Mouse (Mus musculus) adrenal gland, adult 18-20 months (tissue): Measurements from ENCODE around the gene Arhgap33. TPM values are rescaled to one million over a fixed set of nuclear protein-coding genes. Genes with fewer than 3 reads are reported as not detected.

ENCODE experiments used
- DNase-seq, 2 experiments: peaks; one replicate each; pipeline ENCODE4 v3.0.0; 2021 to 2022; ENCODE audit warnings: low spot score in 2 of 2
- total RNA-seq, 2 experiments: library from RNA; stranded (reverse); gene quantifications; 1 replicate in 1 of 2; 2 replicates in 1 of 2; pipeline ENCODE4 v1.2.3; 2021

Gene Arhgap33
- total RNA-seq, 2 experiments from 2014 or later, result 1.8 to 2.7 TPM

DNA sequence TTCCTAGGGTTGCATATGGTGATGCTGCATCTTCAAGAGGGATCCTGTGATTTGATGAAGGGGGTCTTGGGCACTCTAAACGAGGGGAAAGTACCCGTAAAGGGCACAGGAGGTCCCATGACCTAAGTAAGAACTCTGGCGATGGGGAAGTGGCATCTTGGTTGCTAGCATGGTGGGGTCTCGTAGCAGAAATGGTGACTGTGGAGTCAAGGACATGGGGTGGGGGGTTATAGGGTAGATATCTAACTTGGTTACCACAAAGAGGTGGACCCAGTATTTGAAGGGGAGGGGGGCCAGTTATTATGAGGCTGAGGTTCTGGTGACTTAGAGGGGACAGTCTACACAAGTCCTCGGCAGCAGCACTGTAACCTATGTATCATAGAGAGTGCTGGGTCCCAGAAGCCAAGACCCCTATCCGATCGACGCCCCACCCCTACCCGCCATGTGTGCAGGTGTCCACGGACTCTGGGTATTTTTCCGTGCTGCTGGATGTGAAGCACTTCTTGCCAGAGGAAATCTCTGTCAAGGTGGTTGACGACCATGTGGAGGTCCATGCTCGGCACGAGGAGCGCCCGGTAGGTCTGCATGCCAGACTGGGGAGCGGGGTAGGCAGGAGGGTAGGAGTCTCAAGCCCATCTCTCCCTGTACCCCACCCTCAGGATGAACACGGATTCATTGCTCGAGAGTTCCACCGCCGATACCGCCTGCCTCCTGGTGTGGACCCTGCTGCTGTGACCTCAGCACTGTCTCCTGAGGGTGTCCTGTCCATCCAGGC lies 19.1 kb upstream of the Arhgap33 start:
- DNase-seq, result no peak

DNA sequence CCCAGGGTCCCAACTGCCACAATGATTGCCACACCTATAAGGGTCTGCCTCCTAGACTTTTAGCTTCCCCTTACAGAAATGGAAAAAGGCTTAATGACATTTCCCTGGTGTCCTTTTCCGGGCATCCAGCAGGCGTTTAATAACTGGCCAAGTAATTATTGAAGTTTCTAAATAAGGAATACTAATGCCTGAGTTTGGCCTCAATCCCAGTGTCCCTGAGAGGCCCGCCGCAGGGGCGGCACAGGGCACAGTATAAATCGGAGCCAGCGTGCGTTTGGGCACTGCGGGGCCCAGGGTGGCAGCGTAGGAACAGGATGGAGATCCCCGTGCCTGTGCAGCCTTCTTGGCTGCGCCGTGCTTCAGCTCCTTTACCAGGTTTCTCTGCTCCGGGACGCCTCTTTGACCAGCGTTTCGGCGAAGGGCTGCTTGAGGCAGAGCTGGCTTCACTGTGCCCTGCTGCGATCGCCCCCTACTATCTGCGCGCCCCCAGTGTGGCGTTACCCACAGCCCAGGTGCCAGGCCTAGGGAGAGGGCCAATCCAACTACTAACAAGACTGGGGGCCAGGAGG lies 18.2 kb upstream of the Arhgap33 start:
- DNase-seq, result peak; percentile 67 to 70

DNA sequence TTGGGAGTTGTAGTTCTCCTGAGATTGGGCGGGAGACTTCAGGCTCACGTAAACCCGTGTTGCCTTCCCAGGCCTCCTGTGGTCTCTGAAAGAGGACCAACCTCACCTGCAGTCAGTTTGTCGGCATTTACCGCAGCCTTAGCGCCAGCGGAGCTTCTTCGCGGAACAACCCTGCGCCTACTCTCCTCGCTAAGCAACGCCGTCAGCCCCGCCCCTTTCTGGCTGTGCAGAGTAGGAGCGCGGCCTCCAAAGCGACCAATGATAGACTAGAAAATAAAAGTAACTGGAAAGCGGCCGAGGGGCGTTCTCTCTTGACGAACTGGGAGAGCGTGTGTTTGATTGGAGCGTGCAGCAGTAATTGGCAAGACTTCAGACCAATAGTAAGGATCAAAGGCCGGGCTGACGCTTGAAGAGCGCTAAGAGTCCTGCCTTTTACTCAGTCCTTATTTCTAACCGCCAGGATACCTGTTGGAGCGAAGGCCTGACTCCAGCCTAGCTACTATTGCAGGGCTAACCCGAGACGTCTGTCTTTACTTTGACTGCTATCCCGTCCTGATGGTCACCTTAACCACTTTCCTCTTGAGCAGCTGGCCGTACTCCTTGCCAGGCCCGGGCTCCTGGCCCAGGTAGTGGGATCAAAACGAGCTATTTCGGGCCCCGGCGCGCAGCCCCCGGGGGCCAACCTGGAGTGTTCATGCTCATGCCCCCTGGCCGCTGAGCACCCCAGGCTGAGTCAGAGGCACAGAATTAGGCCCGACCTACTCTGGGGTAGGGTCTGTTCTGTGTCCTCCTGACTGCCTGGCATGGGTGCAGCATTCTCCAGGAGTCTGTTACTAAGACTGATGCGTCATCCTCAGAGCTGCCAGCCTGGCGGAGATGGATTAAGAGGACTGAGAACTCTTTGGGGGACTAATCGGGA lies 17.5 kb upstream of the Arhgap33 start, which contains the start of the genes Hspb6 and Proser3:
Gene Hspb6, plus strand, starts transcription at position 77 of the 919 bp plus-strand sequence.
Gene Proser3, minus strand, starts transcription at position 198 of the 919 bp plus-strand sequence.
- DNase-seq, result peak; percentile 86 to 87

DNA sequence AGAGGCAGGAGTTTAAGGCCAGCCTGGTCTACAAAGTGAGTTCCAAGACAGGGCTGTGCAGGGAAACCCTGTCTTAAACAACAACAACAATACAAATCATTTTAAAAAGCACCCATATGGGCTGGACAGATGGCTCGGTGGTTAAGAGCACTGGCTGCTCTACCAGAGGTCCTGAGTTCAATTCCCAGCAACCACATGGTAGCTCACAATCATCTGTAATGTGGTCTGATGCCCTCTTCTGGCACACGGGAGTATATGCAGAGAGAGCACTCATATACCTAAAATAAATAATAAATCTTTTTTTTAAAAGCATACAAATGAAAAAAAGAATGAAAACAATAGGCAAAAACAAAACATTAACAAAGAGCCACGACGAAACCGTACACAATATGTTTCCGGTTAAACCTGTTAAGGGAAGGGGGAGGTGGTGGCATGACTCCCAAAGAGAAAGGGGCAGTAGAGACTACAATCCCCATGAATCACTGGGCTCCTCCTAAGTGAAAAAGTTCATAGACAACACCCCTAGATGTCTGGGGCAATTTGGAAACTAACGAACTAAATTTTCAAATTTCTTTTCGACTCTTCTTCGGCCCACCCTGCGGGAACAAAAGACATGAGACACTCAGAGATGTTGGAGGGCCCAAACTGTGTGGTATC lies 16.7 kb upstream of the Arhgap33 start:
- no peak for DNase-seq

DNA sequence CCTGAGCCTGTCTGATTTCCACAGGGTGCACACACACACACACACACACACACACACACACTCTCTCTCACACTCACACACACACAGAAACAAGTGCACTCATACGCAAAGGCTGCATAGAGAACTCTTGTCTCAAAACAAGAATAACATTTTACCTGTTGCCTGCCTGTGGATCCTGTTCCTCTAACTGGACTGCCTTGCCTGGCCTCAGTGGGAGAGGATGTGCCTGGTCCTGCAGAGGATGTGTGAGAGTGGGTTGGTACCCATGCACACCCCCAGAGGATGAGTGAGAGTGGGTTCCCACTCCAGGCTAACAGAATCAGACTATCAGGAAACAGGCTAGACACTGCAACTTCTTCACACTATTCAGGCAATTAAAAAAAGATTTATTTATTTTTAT lies 15.7 kb upstream of the Arhgap33 start:
- no peak for DNase-seq

DNA sequence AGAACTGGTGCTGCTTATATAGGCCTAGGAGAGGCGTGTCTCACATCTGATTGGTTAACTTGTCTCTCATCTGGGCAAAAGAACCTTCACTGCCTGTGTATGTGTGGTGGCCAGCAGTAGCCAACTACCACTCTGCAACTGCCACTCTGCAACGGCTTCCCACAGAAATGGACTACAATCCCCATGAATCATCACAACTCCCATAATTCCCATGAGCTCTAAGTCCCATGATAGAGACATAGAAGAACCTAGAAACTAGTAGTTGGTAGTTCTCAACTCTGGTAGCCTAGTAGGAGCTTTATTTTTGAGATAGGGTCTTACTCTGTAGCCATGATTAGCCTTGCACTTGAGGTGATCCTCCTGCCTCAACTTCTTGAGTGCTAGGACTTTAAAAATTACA lies 15.0 kb upstream of the Arhgap33 start:
- no peak for DNase-seq

DNA sequence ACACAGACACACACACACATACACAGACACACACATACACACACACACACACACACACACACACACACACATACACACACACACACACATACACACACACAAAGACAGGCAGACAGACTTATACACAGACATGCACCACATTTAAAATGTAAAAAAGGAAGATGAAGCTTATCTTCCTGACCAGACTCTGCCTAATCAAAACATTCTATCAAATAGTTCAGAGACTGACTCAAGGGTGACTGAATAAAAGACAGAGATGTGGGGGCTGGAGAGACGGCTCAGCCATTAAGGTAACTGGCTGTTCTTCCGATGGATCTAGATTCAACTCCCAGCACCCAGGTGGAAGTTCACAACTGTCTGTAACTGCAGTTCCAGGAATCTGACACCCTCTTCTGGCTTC lies 9.5 kb upstream of the Arhgap33 start:
- no peak for DNase-seq

DNA sequence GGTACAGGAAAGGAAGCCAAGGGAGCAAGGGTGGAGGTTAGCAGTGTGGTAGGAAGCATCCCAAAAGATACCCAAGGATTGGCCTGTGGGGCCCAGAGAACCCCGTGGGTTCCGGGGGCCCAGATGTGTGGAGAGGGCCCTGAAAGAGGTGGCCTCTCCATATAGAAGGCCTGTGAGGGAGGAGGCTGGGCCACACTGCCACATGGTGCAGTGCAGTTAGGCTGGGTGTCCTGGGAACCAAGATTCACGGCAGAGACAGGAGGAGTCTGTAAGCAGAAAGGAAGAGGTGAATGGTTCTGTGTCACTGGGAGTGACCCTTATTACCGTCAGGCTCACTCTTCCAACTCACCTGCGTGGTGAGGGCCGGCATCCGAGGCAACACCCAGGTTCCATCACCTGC lies 5.7 kb upstream of the Arhgap33 start:
- no peak for DNase-seq

DNA sequence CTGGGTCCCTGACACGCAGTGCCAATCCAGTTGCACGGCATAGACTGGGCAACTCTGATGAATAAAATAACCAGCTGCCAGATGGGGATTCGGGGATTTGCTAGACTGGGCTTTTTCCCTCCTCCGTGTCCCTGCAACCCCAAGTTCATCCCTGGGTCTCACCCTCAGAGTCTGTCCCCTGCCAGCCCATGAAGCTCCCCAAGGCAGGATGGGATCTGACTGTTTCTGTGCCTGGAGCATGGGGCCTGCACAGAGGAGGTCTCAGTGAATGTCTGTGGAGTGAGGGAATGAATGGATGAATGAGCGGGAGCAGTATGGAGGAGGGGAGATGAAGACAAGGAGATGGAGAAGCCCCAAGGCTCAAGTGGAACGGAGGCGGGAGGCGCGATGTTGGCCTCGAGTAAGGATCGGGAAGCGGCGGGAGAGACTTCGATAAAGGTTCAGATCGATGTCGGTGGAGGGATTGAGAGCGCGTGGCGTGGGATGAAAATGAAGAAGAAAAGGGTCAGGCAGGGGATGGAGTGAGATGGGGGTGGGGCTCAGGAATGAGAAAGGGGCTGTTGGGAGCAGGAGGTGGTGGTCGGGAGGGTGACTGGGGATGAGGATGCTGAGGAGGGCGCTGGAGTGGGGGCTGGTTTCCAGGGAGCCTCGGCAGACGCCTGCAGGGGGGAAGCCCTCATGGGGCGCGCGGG lies 773 bp downstream of the Arhgap33 start:
- no peak for DNase-seq

DNA sequence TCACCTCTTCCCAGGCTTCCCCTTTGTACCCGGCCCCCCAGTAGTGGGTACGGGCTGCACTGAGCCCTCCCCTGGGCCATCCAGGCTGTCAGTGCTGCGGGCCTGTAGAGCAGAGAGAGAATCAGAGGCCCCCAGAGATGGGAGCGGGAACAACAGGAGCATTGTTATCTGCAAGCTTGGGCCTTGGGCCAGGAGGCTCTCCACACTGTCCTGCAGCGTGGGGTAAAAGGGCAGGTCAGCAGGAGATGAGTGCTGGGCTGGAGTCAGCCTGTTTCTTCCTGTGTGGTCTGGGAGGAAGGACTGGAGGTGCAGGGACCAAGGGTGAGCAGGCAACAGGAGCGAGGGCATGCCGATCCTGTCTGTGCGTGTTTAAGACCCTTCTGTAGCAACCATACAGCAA lies 1.9 kb downstream of the Arhgap33 start:
- no peak for DNase-seq

DNA sequence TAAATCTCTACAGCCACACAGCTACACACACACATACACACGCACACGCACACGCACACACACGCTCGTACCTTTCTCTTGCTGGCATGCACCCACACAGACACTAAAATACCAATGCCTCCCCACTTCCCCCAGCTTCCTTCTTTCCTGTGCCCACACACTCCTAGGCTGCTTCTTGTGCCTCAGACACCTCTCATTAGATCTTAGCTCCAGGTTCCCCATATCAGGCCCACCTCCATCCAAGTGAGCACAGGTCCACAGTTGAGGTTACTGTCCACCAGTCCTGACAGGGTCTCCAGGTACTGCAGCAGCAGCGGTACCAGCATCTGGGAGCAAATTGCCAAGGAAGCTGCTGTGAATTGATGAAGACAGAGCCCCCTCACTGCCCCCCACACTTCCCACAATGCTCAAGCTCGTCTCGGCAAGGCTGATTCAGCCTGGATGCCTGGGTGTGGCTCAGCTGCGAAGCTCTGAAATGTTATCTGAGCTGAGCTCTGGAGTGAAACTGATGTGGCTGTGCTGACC lies 3.5 kb downstream of the Arhgap33 start:
- no peak for DNase-seq

DNA sequence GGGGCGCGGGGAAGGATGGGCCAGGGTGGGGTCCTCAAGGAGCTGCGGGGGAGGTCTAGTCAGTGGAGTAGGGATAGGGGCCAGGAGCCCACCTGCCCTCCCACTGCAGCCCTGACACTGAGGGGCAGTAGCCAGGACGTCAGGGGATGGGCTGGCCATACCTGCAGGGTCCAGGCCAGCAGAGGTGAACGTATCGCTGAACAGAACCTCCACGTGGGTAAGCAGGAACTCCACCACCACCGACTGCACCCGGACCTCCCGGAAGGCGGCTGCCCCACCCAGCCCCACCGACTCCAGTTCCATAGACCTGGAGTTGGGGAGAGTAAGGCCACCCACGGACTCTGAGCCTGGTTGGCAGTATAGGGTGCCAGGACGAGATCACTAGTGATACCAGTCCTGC lies 7.9 kb downstream of the Arhgap33 start:
- DNase-seq, result no peak

DNA sequence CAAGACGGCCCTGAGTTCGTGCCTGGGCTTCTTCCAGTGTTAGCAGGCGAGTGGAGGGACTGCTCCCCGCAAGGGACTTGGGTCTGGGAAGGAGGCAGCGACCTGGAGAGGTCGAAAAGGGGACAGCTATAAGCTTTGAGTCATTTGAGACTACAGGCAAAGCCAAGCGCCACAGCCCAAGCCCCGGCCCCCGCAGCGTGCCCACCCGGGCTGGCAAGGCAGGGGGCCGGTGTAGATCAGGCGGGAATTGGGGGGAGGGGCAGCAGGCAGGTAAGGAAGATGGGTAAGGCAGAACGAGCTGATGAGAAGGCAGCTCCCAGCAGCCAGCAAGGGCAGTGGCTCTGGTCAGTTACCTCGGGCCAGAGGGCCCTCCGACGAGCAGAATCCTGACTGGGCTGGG lies 8.5 kb downstream of the Arhgap33 start:
- no peak for DNase-seq

DNA sequence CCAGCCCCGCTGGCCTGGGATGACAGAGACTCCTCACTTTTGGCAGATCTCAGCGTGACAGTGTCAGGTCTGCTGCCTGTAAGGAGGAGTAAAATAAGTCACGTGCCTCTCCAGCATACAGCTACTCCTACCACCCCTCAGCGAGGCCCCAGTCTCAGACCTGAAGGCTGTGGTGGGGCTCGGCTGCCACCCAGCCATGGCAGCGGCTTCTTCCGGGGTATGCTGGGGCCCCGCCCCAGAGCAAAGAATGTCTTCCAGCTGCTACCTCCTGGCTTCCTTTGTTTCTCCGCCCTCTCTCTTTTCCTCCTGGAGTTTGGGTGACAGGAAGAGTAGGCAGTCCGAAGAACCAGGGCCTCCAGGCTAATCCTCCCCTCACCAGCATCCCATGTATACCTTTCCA lies 8.9 kb downstream of the Arhgap33 start:
- no peak for DNase-seq

DNA sequence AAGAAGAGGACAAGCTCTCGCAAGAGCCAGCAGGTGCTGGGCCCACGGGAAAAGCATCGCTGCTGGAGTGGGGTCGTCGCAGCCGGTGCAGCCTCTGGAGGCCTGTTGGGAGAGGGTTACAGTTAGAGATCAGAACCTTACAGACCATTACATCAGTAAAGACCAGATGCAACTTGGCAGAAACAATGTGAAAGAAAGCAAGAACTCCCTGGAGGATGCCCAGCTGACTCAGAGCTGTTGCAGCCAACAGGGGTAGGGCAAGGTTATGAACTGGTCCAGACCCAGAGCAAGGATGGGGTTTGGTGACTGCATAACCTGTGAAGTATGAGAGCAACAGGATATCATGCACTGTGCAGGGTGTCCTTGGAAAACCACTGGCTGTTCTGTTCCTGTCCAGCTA lies 10.4 kb downstream of the Arhgap33 start:
- DNase-seq, result no peak

DNA sequence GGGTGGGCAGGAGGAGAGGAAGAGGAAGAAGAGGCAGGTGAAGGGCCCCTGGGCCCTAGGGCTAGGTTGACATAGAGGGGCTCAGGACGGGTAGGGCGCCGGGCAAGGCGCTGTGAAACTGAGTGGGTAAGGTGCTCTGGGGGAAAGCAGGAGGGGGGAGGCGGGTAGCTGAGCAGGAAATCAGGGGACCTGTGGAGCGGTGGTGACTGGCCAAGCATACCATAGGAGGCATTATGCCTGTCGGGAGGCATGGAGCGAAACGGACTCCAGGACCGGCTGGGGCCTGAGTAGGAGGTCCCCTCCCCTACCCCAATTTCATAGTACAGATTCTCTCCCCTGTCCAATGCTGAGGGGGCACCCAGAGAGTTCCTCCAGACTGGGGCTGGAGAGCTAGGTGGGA lies 12.0 kb downstream of the Arhgap33 start:
- DNase-seq, result no peak

DNA sequence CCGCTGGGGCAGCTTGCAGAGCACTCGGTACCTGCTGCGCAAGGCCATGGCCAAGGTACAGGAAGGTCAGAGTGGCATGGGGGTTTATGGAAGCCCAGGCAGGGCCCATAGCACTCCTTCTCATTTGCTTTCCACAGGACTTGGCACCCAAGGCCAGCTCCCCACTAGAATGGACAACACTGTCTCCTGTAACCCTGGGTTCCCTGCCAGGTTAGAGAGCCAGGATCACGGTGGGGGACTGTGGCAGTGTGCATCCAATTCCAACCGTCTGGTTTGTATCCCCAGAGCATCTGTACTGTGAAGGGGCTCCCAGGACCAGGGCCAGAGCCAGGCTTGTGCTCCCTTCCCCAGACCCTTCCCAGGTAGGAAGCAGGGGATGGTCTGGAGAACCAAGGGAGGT lies 14.0 kb downstream of the Arhgap33 start:
- no peak for DNase-seq

DNA sequence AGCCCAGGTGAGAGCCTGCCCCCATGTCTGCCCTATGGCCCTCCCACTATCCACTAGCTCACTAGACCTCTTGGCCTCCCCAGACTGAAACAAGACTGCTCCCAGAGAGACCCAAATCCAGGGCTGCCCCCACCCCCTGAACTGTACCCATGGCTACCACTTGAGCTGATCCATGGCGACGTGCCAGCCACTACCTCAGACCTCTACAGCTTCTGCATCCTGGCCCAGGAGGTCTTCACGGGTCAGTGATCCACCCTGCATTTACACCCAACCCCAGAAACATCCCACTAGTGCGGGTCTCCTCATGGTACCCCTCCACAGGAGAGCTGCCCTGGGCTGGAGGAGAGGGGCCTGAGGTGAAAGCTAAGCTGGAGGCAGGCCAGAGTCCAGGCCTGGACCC lies 14.5 kb downstream of the Arhgap33 start:
- no peak for DNase-seq

DNA sequence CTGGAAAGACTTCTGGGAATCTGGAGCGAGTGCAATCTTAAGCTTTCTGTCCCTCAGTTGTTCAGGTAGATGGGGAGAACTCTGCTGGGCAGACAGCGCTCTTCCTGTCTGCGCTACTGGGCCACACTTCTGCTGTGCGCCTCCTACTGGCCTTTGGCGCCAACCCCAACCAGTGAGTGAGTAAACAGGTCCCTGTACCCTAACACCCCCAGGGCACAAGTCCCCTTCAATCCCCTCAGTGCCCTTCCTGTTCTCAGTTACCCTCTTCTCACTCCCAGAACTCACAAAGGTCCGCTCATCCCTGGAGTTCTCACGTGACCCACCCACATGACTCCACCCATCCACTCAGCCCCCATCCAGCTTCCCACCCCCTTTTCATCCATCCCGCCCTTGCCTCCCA lies 16.5 kb downstream of the Arhgap33 start:
- no peak for DNase-seq

DNA sequence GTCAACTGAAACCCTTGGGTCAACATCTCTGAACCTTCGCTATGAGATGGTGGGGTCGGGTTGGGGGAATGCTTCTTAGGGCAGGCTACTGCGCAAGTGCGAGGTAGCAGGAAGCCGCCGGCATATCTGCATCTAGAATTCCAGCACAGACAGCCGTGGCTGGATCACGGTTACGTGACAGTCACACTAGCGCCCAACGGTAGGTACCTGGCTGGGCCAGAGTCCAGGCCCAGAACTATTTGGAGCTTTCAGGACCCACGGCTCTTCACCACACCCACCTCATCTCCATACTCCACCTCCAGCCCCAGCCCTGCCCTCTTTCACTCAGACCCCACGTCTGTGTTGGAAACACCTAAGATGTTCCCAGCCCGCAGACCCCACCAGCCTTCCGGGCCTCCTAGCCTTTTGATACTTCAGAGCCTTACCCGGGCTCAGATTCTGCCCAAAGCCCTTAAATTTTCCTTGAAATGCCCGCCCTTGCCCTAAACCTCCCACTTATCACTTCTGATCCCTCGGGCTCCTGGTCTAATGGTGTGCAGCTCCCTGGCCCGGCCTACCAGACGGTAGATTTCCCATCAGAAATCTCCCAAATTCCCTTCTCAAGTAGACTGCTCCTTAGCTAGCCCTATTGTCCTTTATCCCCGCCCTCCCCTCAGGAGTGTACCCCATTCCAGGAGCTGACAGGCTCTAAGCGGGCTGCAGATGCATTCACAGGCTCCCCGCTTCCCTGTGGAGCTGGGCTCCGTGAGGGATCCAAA lies 19.7 kb downstream of the Arhgap33 start:
- DNase-seq, result no peak
